28 mouse cellular contexts compared by ENCODE assay signal in the genomic region with DNA sequence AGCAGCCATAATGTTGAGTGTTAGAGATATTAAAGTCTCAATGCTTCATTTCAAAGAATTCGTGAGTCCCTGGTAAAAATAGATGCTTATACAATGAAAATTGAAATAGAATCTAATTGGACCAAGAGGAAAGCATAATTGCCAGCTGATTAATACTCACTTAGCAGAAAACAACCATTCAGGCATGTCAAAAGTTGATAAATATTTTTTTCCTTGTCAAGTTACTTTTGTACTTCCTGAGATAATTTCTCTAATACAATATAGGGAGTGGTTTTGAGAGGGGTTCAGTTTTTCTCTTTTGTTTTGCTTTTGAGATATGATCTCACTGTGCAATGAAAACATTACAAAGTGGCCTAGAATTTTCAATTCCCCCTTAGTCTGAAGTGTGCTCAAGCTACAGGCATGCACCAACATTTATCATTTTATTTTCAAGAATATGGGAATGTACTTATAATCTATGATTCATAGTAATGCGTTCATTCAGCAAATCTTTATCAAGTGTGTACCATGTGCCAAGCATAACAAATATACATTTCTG.
"Had no signal": no experiment of that assay in that cellular context is flagged by ENCODE, and none has a peak within 500 bp of the region (broad histone marks: within the 10 kb centered on the region; RNA-seq: fewer than 3 reads in every experiment).

No protein-coding gene starts in this region.

- H3K9ac ChIP-seq: embryonic facial prominence, embryonic 12.5 days; embryonic facial prominence, embryonic 13.5 days; embryonic facial prominence, embryonic 15.5 days; forebrain, embryonic 12.5 days; forebrain, embryonic 13.5 days; forebrain, embryonic 15.5 days; forebrain, postnatal 0 days had no signal

- H3K27me3 ChIP-seq: embryonic facial prominence, embryonic 12.5 days; embryonic facial prominence, embryonic 13.5 days; embryonic facial prominence, embryonic 15.5 days; forebrain, embryonic 12.5 days; forebrain, embryonic 13.5 days; forebrain, embryonic 15.5 days had no signal

- DNase-seq: cerebellum, adult 8-10 months; cerebellum, adult 9-10 months; cerebellum, adult 9-11 months; cerebellum, postnatal 10 days; cerebellum, postnatal 14 days; cerebellum, postnatal 25 days; cerebellum, postnatal 36 days; embryo, embryonic 11 days; forebrain, postnatal 0 days; gastrocnemius, adult 2 months; gastrocnemius, postnatal 10 days; gastrocnemius, postnatal 14 days; gastrocnemius, postnatal 25 days; gastrocnemius, postnatal 36 days; heart, adult 11 months; heart, adult 18-20 months; heart, adult 2 months had no signal

- H3K27ac ChIP-seq: embryonic facial prominence, embryonic 10.5 days; embryonic facial prominence, embryonic 12.5 days; embryonic facial prominence, embryonic 13.5 days; embryonic facial prominence, embryonic 15.5 days; forebrain, embryonic 10.5 days; forebrain, embryonic 12.5 days; forebrain, embryonic 13.5 days; forebrain, embryonic 15.5 days; gastrocnemius, adult 2 months; heart, adult 2 months had no signal

- ATAC-seq: forebrain, embryonic 13.5 days; forebrain, embryonic 14.5 days; forebrain, embryonic 15.5 days; forebrain, embryonic 16.5 days; forebrain, postnatal 0 days had no signal

- H3K4me3 ChIP-seq: embryonic facial prominence, embryonic 10.5 days; embryonic facial prominence, embryonic 12.5 days; embryonic facial prominence, embryonic 13.5 days; embryonic facial prominence, embryonic 15.5 days; erythroblast, embryonic 14.5 days; forebrain, embryonic 10.5 days; forebrain, embryonic 12.5 days; forebrain, embryonic 13.5 days; forebrain, embryonic 15.5 days; gastrocnemius, adult 2 months; heart, adult 2 months had no signal

- H3K36me3 ChIP-seq: embryonic facial prominence, embryonic 10.5 days; embryonic facial prominence, embryonic 12.5 days; embryonic facial prominence, embryonic 13.5 days; embryonic facial prominence, embryonic 15.5 days; forebrain, embryonic 12.5 days; forebrain, embryonic 15.5 days had no signal

- H3K4me2 ChIP-seq: embryonic facial prominence, embryonic 12.5 days; embryonic facial prominence, embryonic 13.5 days; embryonic facial prominence, embryonic 15.5 days; forebrain, embryonic 12.5 days; forebrain, embryonic 13.5 days; forebrain, embryonic 15.5 days had no signal

- H3K9me3 ChIP-seq: embryonic facial prominence, embryonic 10.5 days; embryonic facial prominence, embryonic 12.5 days; embryonic facial prominence, embryonic 13.5 days; embryonic facial prominence, embryonic 15.5 days; forebrain, embryonic 10.5 days; forebrain, embryonic 12.5 days; forebrain, embryonic 13.5 days; forebrain, embryonic 15.5 days had no signal
